Mouse (Mus musculus): Measurements from ENCODE around the gene Heca. TPM values are rescaled to one million over a fixed set of nuclear protein-coding genes. Genes with fewer than 3 reads are reported as not detected.
A peak's percentile ranks its signal among the peaks of the same experiment; 100 is the strongest.
"Not testable (repeated sequence)": the region's sequence is repeated elsewhere in the genome, so short reads cannot be mapped to it uniquely, and the experiment has no call there.

Heca gene
- polyA plus RNA-seq, 1 experiment: 1.9 TPM

DNA sequence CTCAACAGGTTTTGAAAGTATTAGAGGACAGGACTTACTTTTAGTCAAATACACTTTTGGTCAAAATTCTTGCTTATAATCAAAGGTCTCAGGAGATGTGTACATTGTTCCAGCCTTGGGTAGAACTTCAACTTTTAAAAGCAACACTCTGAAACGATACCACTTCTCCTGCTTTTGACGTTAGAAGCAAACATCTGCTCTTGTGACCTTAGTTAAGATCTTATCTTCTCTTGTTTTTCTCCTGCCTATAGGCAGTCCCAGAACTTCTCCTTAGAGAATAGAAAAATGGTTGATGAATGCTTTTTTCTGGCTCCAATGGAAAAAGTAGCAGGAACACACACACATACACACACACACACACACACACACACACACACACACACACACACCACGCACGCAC is 18.2 kb upstream of the Heca start:
- no peaks in the 10 kb centered on the region for H3K36me3 ChIP-seq (ENCODE audit: control insufficient read depth, insufficient read depth)
- TF ChIP-seq CEBPB (IDR thresholded peaks at IDR 0.05; ENCODE audit: low read depth): no peak
- TF ChIP-seq CTCF (IDR thresholded peaks at IDR 0.05; ENCODE audit: control insufficient read depth, insufficient read depth, insufficient read length): no peak
- TF ChIP-seq USF1 (IDR thresholded peaks at IDR 0.05; ENCODE audit: low read depth): no peak
- no peak for TF ChIP-seq MYOD1 (IDR thresholded peaks at IDR 0.05; ENCODE audit: control insufficient read depth, insufficient read length, low read depth)
- TF ChIP-seq MYOG (IDR thresholded peaks at IDR 0.05; ENCODE audit: control insufficient read depth, extremely low read depth, insufficient read length): no peak
- no peaks in the 10 kb centered on the region for H3K79me2 ChIP-seq (ENCODE audit: control insufficient read depth, insufficient read depth)
- H3K27me3 ChIP-seq (ENCODE audit: control insufficient read depth, insufficient read depth, insufficient read length): no peaks in the 10 kb centered on the region
- H3ac ChIP-seq (ENCODE audit: control insufficient read depth, insufficient read length, low read depth): no peak overlapping the region
- no peak overlapping the region for H3K4me3 ChIP-seq (ENCODE audit: insufficient read depth, poor library complexity, severe bottlenecking)
- no peaks in the 10 kb centered on the region for H3K79me3 ChIP-seq (ENCODE audit: low read depth)

DNA sequence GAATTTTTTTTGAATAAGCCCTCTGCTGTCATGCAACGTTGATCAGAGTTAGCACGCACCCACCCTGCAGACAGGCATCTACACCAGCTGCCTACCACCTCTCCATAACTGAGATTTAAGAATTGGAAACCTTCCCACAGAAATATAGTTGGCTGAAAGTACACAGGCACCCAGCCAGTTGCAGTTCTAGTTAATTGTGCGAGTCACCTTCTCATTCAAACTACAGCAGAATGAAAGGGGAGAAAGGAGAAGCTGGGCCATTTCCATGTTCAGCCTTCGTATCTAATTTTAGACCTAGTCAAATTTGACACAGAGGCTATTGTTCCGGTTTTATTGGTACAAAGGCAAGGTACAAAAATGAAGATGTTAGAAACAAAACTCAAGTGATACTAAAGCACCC is 2.9 kb upstream of the Heca start:
- Histone ChIP-seq H3K27me3 (ENCODE audit: control insufficient read depth, insufficient read depth, insufficient read length) (no peaks in the 10 kb centered on the region), H3ac (ENCODE audit: control insufficient read depth, insufficient read length, low read depth) (no peak overlapping the region), H3K79me3 (ENCODE audit: low read depth) (no peaks in the 10 kb centered on the region), H3K79me2 (ENCODE audit: control insufficient read depth, insufficient read depth) (no peaks in the 10 kb centered on the region), H3K4me3 (ENCODE audit: insufficient read depth, poor library complexity, severe bottlenecking) (no peak overlapping the region), H3K36me3 (ENCODE audit: control insufficient read depth, insufficient read depth) (no peaks in the 10 kb centered on the region)
- TF ChIP-seq CEBPB (IDR thresholded peaks at IDR 0.05; ENCODE audit: low read depth) (no peak), FOSL1 (IDR thresholded peaks at IDR 0.05; ENCODE audit: insufficient read depth, low read length, poor library complexity, severe bottlenecking) (no peak), MAX (IDR thresholded peaks at IDR 0.05) (no peak), MYOD1 (IDR thresholded peaks at IDR 0.05; ENCODE audit: control insufficient read depth, insufficient read length, low read depth) (no peak), USF1 (IDR thresholded peaks at IDR 0.05; ENCODE audit: low read depth) (no peak), CTCF (IDR thresholded peaks at IDR 0.05; ENCODE audit: control insufficient read depth, insufficient read depth, insufficient read length) (no peak), MYOG (IDR thresholded peaks at IDR 0.05; ENCODE audit: control insufficient read depth, extremely low read depth, insufficient read length) (no peak)

DNA sequence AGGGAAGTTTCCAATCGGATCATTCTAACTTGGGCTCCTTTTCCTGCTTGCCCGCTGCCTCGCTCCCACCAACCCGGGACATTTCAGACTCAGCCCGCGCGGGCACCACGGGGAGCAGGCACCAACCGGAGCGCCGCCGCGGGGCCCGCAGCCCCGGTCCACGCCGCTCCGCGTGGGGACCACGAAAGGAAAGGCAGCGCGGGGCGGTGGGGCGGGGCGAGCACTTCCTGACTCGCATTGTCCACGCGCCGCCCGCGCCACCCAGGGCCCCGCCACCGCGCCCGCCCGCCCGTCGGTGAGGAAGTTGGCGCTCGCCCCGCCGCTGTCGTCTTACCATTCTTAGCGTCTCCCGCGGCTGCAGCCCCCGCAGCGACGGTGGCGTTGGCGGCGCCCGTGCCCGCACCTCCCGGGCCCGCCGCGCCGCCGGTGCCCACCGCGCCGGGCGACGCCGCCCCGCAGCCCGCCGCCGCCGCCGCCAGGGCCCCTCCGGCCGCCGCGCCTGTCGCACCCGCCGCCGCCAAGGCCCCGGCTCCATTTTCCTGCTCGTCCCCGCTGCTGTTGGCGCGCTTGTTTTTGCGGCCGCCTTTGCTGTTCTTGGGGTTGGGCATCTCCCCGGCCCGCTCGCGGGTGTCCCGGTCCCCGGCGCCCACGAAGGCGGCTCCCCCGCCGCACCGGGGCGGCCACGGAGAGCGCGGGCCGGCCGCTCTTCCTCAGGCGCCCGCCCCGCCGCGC is 526 bp downstream of the Heca start:
- no peaks in the 10 kb centered on the region for H3K79me3 ChIP-seq (ENCODE audit: low read depth)
- peak overlapping the region; percentile 51 for H3K4me3 ChIP-seq (ENCODE audit: insufficient read depth, poor library complexity, severe bottlenecking)
- H3K79me2 ChIP-seq (ENCODE audit: control insufficient read depth, insufficient read depth): no peaks in the 10 kb centered on the region
- no peaks in the 10 kb centered on the region for H3K36me3 ChIP-seq (ENCODE audit: control insufficient read depth, insufficient read depth)
- TF ChIP-seq CEBPB (IDR thresholded peaks at IDR 0.05; ENCODE audit: low read depth) (no peak), MYOG (IDR thresholded peaks at IDR 0.05; ENCODE audit: control insufficient read depth, extremely low read depth, insufficient read length) (no peak), CTCF (IDR thresholded peaks at IDR 0.05; ENCODE audit: control insufficient read depth, insufficient read depth, insufficient read length) (no peak), USF1 (IDR thresholded peaks at IDR 0.05; ENCODE audit: low read depth) (no peak), FOSL1 (IDR thresholded peaks at IDR 0.05; ENCODE audit: insufficient read depth, low read length, poor library complexity, severe bottlenecking) (no peak), MAX (IDR thresholded peaks at IDR 0.05) (no peak), MYOD1 (IDR thresholded peaks at IDR 0.05; ENCODE audit: control insufficient read depth, insufficient read length, low read depth) (no peak)
- H3K27me3 ChIP-seq (ENCODE audit: control insufficient read depth, insufficient read depth, insufficient read length): no peaks in the 10 kb centered on the region
- H3ac ChIP-seq (ENCODE audit: control insufficient read depth, insufficient read length, low read depth): peak overlapping the region; percentile 81

DNA sequence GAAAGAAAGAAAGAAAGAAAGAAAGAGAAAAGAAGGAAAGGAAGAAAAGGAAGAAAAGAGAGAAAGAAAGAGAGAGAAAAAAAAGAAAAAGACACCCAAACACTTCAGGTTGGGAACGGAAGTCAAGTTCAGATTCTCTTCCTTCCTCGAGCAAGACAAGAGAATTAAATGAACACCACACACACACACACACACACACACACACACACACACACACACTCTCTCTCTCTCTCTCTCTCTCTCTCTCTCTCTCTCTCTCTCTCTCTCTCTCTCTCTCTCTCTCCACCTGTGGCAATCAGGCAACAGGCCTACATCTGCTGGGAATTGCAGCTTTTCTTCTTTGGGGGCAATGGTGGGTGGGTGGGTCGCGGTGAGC is 1.1 kb downstream of the Heca start:
- H3K79me2 ChIP-seq (ENCODE audit: control insufficient read depth, insufficient read depth); H3K27me3 ChIP-seq (ENCODE audit: control insufficient read depth, insufficient read depth, insufficient read length); H3K79me3 ChIP-seq (ENCODE audit: low read depth); H3K36me3 ChIP-seq (ENCODE audit: control insufficient read depth, insufficient read depth): not testable (repeated sequence)
- peak overlapping the region; percentile 81 for H3ac ChIP-seq (ENCODE audit: control insufficient read depth, insufficient read length, low read depth)
- H3K4me3 ChIP-seq (ENCODE audit: insufficient read depth, poor library complexity, severe bottlenecking): peak overlapping the region; percentile 51

DNA sequence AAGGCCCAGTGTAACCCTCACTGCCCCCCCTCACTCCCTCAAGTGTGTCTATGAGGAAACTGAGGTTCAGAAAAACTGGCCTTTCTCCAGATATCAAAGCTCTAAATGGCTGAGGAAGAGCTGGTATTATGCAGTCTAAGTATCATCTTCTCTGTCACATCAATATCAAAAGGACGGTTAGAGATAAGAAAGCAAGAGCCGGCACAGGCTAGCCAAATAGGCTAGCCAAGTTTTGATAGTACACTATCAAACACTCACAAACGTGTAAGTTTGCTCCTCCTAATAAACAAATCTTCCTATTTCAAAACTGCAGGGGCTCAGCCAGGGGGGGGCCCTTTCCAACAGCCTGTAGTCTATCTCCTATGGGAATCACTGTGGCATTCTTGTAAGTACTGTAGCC is 1.8 kb downstream of the Heca start:
- Histone ChIP-seq H3K36me3 (ENCODE audit: control insufficient read depth, insufficient read depth) (no peaks in the 10 kb centered on the region), H3ac (ENCODE audit: control insufficient read depth, insufficient read length, low read depth) (no peak overlapping the region), H3K4me3 (ENCODE audit: insufficient read depth, poor library complexity, severe bottlenecking) (no peak overlapping the region), H3K27me3 (ENCODE audit: control insufficient read depth, insufficient read depth, insufficient read length) (no peaks in the 10 kb centered on the region), H3K79me2 (ENCODE audit: control insufficient read depth, insufficient read depth) (no peaks in the 10 kb centered on the region), H3K79me3 (ENCODE audit: low read depth) (no peaks in the 10 kb centered on the region)
- TF ChIP-seq CTCF (IDR thresholded peaks at IDR 0.05; ENCODE audit: control insufficient read depth, insufficient read depth, insufficient read length): no peak
- TF ChIP-seq MAX (IDR thresholded peaks at IDR 0.05): no peak
- no peak for TF ChIP-seq CEBPB (IDR thresholded peaks at IDR 0.05; ENCODE audit: low read depth)
- no peak for TF ChIP-seq FOSL1 (IDR thresholded peaks at IDR 0.05; ENCODE audit: insufficient read depth, low read length, poor library complexity, severe bottlenecking)
- TF ChIP-seq USF1 (IDR thresholded peaks at IDR 0.05; ENCODE audit: low read depth): no peak
- TF ChIP-seq MYOG (IDR thresholded peaks at IDR 0.05; ENCODE audit: control insufficient read depth, extremely low read depth, insufficient read length): no peak
- TF ChIP-seq MYOD1 (IDR thresholded peaks at IDR 0.05; ENCODE audit: control insufficient read depth, insufficient read length, low read depth): no peak

DNA sequence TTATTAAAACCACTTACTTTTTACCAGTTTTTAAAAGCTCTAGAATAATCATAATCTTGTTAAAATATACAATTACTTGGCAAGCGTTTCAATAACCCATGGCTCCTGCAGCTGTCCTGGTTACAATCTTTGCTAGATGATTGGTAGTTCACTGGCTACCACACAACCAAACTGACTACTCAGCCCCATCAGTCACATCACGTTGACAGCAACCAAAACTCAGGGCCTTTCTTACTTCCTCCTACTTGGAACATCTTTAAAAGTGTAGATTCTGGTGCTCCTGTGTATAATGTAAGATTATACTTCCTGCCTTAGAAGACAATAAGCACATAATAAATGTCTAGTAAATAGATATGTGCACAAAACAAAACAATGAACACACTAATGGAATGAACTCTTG is 14.2 kb downstream of the Heca start:
- no peaks in the 10 kb centered on the region for H3K79me2 ChIP-seq (ENCODE audit: control insufficient read depth, insufficient read depth)
- no peak overlapping the region for H3ac ChIP-seq (ENCODE audit: control insufficient read depth, insufficient read length, low read depth)
- H3K27me3 ChIP-seq (ENCODE audit: control insufficient read depth, insufficient read depth, insufficient read length): no peaks in the 10 kb centered on the region
- H3K4me3 ChIP-seq (ENCODE audit: insufficient read depth, poor library complexity, severe bottlenecking): no peak overlapping the region
- H3K79me3 ChIP-seq (ENCODE audit: low read depth): no peaks in the 10 kb centered on the region
- no peaks in the 10 kb centered on the region for H3K36me3 ChIP-seq (ENCODE audit: control insufficient read depth, insufficient read depth)
- TF ChIP-seq MAX (IDR thresholded peaks at IDR 0.05) (no peak), MYOD1 (IDR thresholded peaks at IDR 0.05; ENCODE audit: control insufficient read depth, insufficient read length, low read depth) (no peak), FOSL1 (IDR thresholded peaks at IDR 0.05; ENCODE audit: insufficient read depth, low read length, poor library complexity, severe bottlenecking) (no peak), MYOG (IDR thresholded peaks at IDR 0.05; ENCODE audit: control insufficient read depth, extremely low read depth, insufficient read length) (no peak), CEBPB (IDR thresholded peaks at IDR 0.05; ENCODE audit: low read depth) (no peak), USF1 (IDR thresholded peaks at IDR 0.05; ENCODE audit: low read depth) (no peak), CTCF (IDR thresholded peaks at IDR 0.05; ENCODE audit: control insufficient read depth, insufficient read depth, insufficient read length) (no peak)

Data from C2C12 (cell line).